Mouse (Mus musculus): ENCODE data around the gene Galk2. TPM values are rescaled to one million over a fixed set of nuclear protein-coding genes. Genes with fewer than 3 reads are reported as not detected.

The Galk2 gene
- polyA plus RNA-seq, 1 experiment, result 10.6 TPM

- no peak overlapping the region for H3K27ac ChIP-seq (ENCODE audit: control insufficient read depth, insufficient read depth, low read depth, low read length)
- no peak overlapping the region for H3K4me3 ChIP-seq (ENCODE audit: control insufficient read depth, low read depth, low read length)
- no peaks in the 10 kb centered on the region; the same call in none of the 2 replicates for H3K36me3 ChIP-seq (ENCODE audit: control insufficient read depth, insufficient read depth, low read length)
- no peaks in the 10 kb centered on the region for H3K27me3 ChIP-seq (ENCODE audit: control insufficient read depth, insufficient read depth, low read length)
- no peaks in the 10 kb centered on the region for H3K4me1 ChIP-seq (ENCODE audit: control insufficient read depth, insufficient read depth, low read length)
- TF ChIP-seq CTCF (IDR thresholded peaks at IDR 0.05; ENCODE audit: control insufficient read depth, insufficient read depth, insufficient replicate concordance, low read depth, low read length) (no peak), POLR2A (IDR thresholded peaks at IDR 0.05; ENCODE audit: control insufficient read depth, low read depth, low read length) (no peak)
These were observed 29.0 kb upstream of the Galk2 start for GRCm38 (mm10) chr2:125829924-125830323.

DNA sequence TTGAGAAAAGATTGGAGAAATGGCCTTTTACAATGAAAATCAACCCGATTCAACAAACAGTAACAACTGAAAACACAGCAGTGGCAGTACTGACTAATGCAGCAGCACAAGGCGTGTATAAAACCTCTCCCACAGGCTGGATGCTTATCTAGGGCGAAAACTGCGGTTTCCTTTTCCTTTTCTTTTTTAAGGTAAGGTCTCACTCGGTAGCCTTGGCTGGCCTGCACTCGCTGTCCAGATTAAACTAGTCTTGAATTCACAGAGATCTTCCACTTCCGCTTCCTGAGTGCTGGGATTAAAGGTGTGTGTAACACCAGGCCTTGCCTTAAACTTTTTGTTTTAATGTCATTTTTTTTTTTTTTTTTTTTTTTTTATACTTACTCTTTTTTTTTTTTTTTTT lies 20.8 kb upstream of the Galk2 start:
- no peak for TF ChIP-seq CTCF (IDR thresholded peaks at IDR 0.05; ENCODE audit: control insufficient read depth, insufficient read depth, insufficient replicate concordance, low read depth, low read length)
- TF ChIP-seq POLR2A (IDR thresholded peaks at IDR 0.05; ENCODE audit: control insufficient read depth, low read depth, low read length), result no peak
- Histone ChIP-seq H3K4me1 (ENCODE audit: control insufficient read depth, insufficient read depth, low read length) (no peaks in the 10 kb centered on the region), H3K27ac (ENCODE audit: control insufficient read depth, insufficient read depth, low read depth, low read length) (no peak overlapping the region), H3K27me3 (ENCODE audit: control insufficient read depth, insufficient read depth, low read length) (no peaks in the 10 kb centered on the region), H3K36me3 (ENCODE audit: control insufficient read depth, insufficient read depth, low read length) (peaks cover 2% of the 10 kb centered on the region), H3K4me3 (ENCODE audit: control insufficient read depth, low read depth, low read length) (no peak overlapping the region)

DNA sequence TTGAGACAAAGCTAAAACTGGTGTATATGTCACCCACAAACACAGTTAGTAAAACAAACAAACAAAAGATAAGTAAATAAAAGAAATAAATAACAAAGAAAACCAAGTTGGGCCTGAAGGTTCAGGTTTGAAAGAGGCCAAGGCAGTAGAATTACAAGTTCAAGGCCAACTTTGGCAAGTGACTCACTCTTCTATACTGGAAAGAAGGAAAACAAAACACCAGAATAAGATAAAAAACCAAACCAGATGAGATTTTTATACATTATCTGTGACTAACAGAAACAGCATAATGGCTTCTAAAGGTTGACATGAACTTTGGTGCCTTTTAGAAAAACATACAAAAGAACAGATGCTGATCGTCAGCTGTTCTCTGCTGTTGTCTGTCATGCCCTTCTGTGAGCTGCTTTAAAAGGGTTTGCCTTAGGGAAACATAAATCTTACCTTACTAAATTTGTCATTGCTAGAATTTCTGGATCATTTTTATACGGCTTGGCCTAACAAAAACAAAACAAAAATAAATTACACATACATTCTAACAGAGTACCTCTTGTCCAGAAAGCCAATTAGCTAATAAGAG lies 20.1 kb upstream of the Galk2 start:
- TF ChIP-seq POLR2A (IDR thresholded peaks at IDR 0.05; ENCODE audit: control insufficient read depth, low read depth, low read length) (no peak), CTCF (IDR thresholded peaks at IDR 0.05; ENCODE audit: control insufficient read depth, insufficient read depth, insufficient replicate concordance, low read depth, low read length) (no peak)
- Histone ChIP-seq H3K4me1 (ENCODE audit: control insufficient read depth, insufficient read depth, low read length) (no peaks in the 10 kb centered on the region), H3K4me3 (ENCODE audit: control insufficient read depth, low read depth, low read length) (no peak overlapping the region), H3K27me3 (ENCODE audit: control insufficient read depth, insufficient read depth, low read length) (no peaks in the 10 kb centered on the region), H3K27ac (ENCODE audit: control insufficient read depth, insufficient read depth, low read depth, low read length) (no peak overlapping the region), H3K36me3 (ENCODE audit: control insufficient read depth, insufficient read depth, low read length) (peaks cover 2% of the 10 kb centered on the region)

DNA sequence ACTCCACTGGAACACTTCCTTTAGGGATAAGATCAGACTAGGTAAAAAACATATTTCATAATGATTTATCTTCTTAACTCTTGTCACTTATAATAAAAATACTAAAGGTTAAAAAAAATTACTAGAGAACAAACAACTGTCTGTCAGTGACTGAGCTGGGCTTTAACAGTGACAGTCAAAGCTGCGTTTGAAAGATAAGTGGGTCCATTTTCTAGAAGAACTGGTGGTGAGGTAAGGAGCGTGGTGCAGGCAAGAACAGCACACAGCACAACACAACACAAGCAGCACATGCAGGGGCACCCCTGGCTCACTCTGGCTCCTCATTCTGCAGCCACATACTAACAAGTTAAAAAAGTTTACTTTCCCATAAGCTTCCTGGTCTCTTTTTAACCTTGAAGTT lies 7.7 kb upstream of the Galk2 start:
- Histone ChIP-seq H3K4me1 (ENCODE audit: control insufficient read depth, insufficient read depth, low read length) (no peaks in the 10 kb centered on the region), H3K4me3 (ENCODE audit: control insufficient read depth, low read depth, low read length) (no peak overlapping the region), H3K36me3 (ENCODE audit: control insufficient read depth, insufficient read depth, low read length) (peaks cover 1% of the 10 kb centered on the region; the same call in 1 of the 2 replicates), H3K27ac (ENCODE audit: control insufficient read depth, insufficient read depth, low read depth, low read length) (no peak overlapping the region), H3K27me3 (ENCODE audit: control insufficient read depth, insufficient read depth, low read length) (no peaks in the 10 kb centered on the region)
- TF ChIP-seq CTCF (IDR thresholded peaks at IDR 0.05; ENCODE audit: control insufficient read depth, insufficient read depth, insufficient replicate concordance, low read depth, low read length), result no peak
- no peak for TF ChIP-seq POLR2A (IDR thresholded peaks at IDR 0.05; ENCODE audit: control insufficient read depth, low read depth, low read length)

- Histone ChIP-seq H3K4me1 (ENCODE audit: control insufficient read depth, insufficient read depth, low read length) (no peaks in the 10 kb centered on the region), H3K27ac (ENCODE audit: control insufficient read depth, insufficient read depth, low read depth, low read length) (no peak overlapping the region), H3K27me3 (ENCODE audit: control insufficient read depth, insufficient read depth, low read length) (no peaks in the 10 kb centered on the region), H3K36me3 (ENCODE audit: control insufficient read depth, insufficient read depth, low read length) (no peaks in the 10 kb centered on the region), H3K4me3 (ENCODE audit: control insufficient read depth, low read depth, low read length) (no peak overlapping the region)
- TF ChIP-seq CTCF (IDR thresholded peaks at IDR 0.05; ENCODE audit: control insufficient read depth, insufficient read depth, insufficient replicate concordance, low read depth, low read length) (no peak), POLR2A (IDR thresholded peaks at IDR 0.05; ENCODE audit: control insufficient read depth, low read depth, low read length) (no peak)
These were observed 1.2 kb upstream of the Galk2 start for GRCm38 (mm10) chr2:125857707-125858106.

- H3K4me1 ChIP-seq (ENCODE audit: control insufficient read depth, insufficient read depth, low read length), result peaks cover 7% of the 10 kb centered on the region
- H3K36me3 ChIP-seq (ENCODE audit: control insufficient read depth, insufficient read depth, low read length), result no peaks in the 10 kb centered on the region
- TF ChIP-seq POLR2A (IDR thresholded peaks at IDR 0.05; ENCODE audit: control insufficient read depth, low read depth, low read length) (no peak), CTCF (IDR thresholded peaks at IDR 0.05; ENCODE audit: control insufficient read depth, insufficient read depth, insufficient replicate concordance, low read depth, low read length) (no peak)
- no peak overlapping the region for H3K4me3 ChIP-seq (ENCODE audit: control insufficient read depth, low read depth, low read length)
- H3K27ac ChIP-seq (ENCODE audit: control insufficient read depth, insufficient read depth, low read depth, low read length), result no peak overlapping the region
- no peaks in the 10 kb centered on the region for H3K27me3 ChIP-seq (ENCODE audit: control insufficient read depth, insufficient read depth, low read length)
These were observed 4.9 kb downstream of the Galk2 start for GRCm38 (mm10) chr2:125863799-125864198.

DNA sequence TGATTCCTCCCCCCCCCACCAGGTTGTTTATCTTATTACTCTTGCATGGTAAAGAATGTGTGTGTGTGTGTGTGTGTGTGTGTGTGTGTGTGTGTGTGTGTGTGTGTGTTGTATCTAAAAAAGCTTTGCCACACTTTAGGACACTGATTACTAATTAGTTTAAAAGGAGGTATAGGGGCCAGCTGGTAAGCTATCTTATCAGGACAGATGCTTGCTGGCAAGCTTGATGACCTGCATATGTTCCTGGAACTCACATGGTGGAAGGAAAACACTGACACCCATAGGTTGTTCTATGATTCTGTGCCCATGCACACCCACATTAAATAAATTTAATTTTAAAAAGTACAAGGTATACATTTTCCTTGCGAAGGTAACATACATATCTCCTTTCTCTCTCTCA lies 5.6 kb downstream of the Galk2 start:
- Histone ChIP-seq H3K27me3 (ENCODE audit: control insufficient read depth, insufficient read depth, low read length) (no peaks in the 10 kb centered on the region), H3K4me3 (ENCODE audit: control insufficient read depth, low read depth, low read length) (no peak overlapping the region), H3K27ac (ENCODE audit: control insufficient read depth, insufficient read depth, low read depth, low read length) (no peak overlapping the region), H3K4me1 (ENCODE audit: control insufficient read depth, insufficient read depth, low read length) (peaks cover 7% of the 10 kb centered on the region), H3K36me3 (ENCODE audit: control insufficient read depth, insufficient read depth, low read length) (no peaks in the 10 kb centered on the region)
- no peak for TF ChIP-seq CTCF (IDR thresholded peaks at IDR 0.05; ENCODE audit: control insufficient read depth, insufficient read depth, insufficient replicate concordance, low read depth, low read length)
- TF ChIP-seq POLR2A (IDR thresholded peaks at IDR 0.05; ENCODE audit: control insufficient read depth, low read depth, low read length), result no peak
